Mouse (Mus musculus) spleen, postnatal 14 days (tissue): ENCODE results near the gene Zfc3h1.

Source experiments
- DNase-seq, 2 experiments: peaks; one replicate each; pipeline ENCODE4 v3.0.0; 2021 to 2022; ENCODE audit warnings: low spot score in 2 of 2

Zfc3h1 gene

GRCm38 (mm10) chr10:115384221-115385017 lies at the start of gene Zfc3h1, which contains the start of gene Thap2:
Gene Zfc3h1 (plus strand): TSS chr10:115384959.
Gene Thap2 (minus strand): TSS chr10:115384443.
- peak; percentile 94 to 96 for DNase-seq

DNA sequence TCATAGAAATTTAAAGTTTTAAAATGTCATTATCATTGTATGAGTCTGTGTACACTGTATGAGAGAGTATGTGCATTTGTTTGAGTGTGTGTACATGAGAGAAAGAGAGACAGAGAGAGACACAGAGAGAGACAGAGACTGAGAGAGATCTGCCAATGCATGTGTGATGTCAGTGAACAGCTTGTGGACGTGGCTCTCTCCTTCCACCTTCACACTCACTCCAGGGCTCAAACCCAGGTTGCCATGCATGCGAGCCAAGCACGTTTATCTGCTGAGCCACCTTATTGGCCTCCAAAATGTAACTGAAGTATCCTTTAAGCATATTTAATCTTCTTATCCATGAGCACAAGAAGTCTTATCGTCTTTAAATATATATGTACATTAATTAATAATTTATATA lies 47.9 kb upstream of the Zfc3h1 start:
- DNase-seq, result no peak

DNA sequence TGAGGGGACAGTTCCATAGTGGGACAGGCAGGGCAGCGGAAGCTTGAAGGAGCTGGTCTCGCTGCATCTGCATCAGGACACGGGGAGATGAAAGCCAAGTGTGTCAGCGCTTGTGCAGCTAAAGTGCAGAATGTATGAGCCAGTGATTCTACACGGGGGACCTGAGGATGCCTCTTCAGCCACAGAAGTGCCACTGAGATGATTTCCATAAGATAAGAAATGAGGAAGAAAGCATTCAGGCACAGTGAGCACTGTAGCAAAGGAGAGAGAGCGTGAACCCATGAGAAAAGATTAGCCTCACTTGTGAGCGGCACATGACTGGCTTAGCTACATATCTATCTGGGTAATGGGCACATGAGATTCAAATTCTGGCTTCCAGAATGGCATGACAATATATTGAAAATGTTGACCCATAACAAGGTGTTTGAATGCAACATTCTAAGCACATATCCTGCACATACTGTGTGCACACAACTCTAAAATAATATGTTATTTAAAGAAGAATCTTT lies 44.9 kb upstream of the Zfc3h1 start:
- no peak for DNase-seq

DNA sequence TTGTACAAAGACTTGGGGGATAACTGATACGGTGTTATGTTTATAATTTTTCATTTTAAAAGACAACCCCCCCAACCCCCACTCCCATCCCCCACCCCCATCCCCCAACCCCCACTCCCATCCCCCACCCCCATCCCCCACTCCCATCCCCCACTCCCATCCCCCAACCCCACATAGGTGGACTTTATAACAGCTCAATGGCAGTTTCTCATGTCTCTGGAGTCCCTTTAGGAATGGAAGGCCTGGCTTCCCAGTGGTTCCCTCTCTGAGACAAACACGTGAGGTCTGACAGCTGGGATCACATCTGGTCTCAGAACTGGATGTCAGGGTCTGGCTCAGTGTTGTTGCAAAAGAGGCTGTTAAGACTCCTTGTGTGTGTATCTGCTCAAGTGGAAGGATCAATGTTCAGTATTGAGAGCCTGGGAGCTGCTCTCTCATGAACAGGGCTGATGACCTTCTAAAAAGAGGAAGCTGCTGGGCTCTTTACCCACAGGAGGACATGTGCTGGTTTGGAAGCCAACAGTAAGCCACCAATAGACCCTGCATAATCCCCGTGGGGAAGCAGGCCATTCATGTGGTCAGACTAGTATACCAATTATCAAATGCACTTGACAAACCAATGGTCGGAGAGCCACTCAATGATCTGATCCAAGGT lies 41.9 kb upstream of the Zfc3h1 start:
- no peak for DNase-seq

GRCm38 (mm10) chr10:115346444-115346843 lies 38.3 kb upstream of the Zfc3h1 start:
- no peak for DNase-seq

DNA sequence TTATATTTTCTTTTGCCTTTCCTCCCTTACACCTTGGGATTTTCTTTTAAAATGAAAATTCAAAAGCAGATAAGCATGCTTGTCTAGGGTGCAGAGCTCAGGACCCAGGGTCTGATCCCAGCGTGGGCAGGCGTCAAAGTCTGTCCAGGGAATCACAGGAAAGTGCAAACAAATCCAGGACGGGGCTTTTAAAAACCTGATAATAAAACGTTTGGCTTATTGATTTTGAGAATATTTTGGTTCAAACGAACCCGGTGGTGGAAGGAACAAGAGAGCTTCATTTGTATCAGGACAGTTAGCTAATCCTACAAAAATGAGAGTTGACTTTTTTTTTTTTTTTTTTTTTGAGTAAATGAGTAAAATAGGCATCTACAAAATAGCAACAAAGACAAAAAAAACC lies 36.6 kb upstream of the Zfc3h1 start:
- DNase-seq, result no peak

DNA sequence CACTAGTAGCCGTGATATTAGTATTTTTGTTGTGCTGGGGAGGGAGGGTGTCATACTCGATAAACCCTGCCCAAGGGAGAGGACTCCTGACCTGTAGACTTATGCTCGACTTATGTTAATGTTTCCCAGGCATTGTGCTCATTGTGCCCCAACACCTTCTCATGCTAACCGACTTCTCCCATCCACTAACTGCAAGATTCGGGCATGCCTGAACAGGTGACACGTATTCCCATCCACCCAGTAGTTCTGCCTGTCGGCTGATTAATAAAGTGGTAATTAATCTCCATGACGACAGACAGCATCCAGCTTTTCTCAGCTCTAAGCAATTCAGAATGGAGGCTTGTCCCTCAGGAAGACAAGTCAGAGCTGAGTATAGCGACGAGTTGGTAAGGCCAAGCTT lies 35.7 kb upstream of the Zfc3h1 start:
- no peak for DNase-seq

DNA sequence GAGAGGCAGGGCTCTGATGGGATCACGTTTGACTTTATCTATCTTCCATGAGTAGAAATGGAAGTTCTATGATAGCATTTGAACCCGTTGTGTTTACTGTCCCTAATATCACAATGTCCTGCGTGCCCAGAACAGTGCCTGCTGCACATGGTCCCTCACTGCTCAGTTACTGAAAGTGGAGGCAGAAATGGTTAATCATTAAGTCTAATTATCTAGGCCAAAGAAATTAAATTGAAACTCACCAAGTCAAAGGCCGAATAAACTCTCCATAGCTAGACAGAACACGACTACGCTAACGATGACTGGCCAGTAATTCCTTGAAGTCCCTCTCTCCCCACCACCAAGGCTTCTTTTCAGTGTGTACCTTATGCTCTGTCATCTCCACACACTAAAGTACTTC lies 35.2 kb upstream of the Zfc3h1 start:
- no peak for DNase-seq

- no peak for DNase-seq
These were observed 33.9 kb upstream of the Zfc3h1 start for GRCm38 (mm10) chr10:115350810-115351397.

- no peak for DNase-seq
These were observed 30.2 kb upstream of the Zfc3h1 start for GRCm38 (mm10) chr10:115354553-115354952.

GRCm38 (mm10) chr10:115355016-115355415 lies 29.7 kb upstream of the Zfc3h1 start:
- DNase-seq, result no peak

- DNase-seq, result no peak
These were observed 28.7 kb upstream of the Zfc3h1 start for GRCm38 (mm10) chr10:115356106-115356505.

GRCm38 (mm10) chr10:115358216-115358919 lies 26.4 kb upstream of the Zfc3h1 start:
- DNase-seq, result no peak

DNA sequence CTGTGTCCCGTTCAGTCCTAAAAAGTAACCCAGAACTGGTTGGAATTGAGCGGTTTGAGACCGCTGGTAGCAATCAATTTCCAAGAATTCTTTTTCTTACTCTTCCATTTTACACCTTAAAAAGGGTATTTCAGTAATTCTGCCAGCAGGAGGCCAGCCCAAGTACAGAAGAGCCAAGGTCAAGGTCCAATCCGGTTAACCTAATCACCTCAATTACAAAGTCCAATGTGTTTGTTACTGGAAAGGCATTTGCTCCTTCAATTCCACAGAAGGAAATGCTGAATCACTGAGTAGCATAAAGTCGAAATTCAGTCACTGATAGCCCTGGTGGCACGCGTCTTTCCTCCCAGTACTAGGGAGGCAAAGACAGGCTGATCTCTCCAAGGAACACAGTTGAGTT lies 25.7 kb upstream of the Zfc3h1 start:
- DNase-seq, result no peak

DNA sequence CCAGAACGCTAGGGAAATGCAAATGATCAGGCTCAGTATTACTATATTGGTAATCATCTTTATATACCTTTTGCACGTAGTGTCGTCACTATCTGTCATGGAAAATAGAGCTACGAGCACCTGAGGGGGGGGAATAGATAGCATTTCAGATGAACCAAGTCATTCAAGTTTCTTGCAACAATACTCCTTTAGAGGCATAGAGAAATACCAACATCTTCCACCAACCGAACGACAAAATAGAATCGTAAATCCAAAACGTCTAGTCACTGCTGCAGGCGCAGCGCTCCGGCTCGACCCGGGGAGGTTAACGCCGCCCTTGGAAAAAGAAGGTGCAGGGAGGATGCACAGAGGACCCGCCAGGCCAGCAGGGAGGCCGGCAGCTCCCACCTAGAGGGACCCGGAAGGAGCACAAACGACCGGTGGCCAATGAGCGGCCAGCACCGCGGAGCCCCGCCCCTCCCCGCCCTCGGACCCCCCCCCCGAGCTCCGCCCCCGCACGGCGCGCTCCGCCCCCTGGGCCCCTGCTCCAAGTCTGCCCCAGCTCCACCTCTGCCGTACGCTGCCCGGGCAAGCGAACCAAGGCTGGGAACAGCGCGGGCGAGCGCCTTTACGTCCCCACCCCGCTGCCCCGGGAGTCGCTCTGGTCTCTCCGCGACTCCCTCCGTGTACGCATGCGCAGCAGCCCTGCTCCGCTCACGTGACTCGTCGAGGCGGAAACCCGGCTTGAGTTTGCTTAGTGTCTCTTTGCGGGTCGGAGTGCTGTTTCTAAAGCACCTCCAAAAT lies 22.7 kb upstream of the Zfc3h1 start, which contains the start of gene Tmem19:
Gene Tmem19 (minus strand): TSS at position 662 of the 783 bp plus-strand sequence.
- DNase-seq, result peak; percentile 90 to 92

DNA sequence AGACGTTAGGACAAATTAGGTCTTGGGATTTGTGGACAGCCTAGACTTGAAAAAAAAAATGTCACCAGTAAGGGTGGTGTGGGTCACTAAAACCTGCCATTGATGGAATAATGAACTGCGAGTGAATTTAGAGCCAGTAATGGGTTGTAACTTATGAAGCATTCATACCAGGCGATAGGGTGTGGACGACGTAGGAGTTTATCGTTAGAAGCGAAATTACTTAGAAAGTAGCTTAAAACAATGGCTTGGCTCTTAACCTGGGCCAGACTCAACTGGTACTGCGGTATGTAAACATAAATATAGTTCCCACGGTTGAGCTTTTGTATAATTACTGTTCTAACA lies 22.2 kb upstream of the Zfc3h1 start:
- no peak for DNase-seq

DNA sequence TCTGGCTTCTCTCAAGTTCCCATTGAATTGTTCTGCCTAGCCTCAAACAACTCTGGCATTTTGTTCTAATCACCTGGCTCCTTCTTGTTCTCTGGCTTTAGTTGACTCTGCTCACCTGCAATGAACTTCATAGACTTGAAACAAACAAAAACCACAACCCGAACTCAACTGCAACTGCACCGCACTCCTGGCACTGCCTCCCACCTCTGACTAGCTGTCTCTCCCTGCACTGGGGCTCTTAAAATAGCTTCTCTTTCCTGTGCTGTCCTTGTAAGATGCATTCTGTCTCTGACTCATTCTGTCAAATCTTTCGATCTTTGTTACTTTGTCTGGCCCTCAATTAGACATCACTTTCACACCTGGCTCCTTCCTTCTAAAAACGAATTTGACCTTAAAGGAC lies 21.6 kb upstream of the Zfc3h1 start:
- DNase-seq, result no peak

DNA sequence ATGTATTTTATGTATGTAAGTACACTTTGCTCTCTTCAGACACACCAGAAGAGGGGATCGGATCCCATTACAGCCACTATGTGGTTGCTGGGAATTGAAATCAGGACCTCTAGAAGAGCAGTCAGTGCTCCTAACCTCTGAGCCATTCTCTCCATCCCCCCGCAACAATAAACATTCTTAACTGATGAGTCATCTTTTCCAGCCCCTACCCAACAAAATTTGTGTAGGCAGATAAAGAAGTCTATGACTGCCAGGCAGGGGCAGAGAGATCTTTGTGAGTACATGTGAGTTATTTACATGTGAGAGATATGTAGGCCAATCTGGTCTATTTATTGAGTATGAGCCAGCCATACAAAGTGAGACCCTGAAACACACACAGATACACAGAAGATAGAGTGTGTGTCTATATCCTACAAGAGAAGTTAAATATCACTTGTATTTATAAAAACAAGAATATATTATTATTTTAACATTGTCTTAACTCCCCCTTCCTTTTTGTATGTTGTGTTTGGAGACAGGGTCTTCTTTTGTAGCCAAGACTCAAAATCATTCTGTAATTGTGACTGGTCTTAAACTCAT lies 3.2 kb upstream of the Zfc3h1 start:
- DNase-seq, result no peak

DNA sequence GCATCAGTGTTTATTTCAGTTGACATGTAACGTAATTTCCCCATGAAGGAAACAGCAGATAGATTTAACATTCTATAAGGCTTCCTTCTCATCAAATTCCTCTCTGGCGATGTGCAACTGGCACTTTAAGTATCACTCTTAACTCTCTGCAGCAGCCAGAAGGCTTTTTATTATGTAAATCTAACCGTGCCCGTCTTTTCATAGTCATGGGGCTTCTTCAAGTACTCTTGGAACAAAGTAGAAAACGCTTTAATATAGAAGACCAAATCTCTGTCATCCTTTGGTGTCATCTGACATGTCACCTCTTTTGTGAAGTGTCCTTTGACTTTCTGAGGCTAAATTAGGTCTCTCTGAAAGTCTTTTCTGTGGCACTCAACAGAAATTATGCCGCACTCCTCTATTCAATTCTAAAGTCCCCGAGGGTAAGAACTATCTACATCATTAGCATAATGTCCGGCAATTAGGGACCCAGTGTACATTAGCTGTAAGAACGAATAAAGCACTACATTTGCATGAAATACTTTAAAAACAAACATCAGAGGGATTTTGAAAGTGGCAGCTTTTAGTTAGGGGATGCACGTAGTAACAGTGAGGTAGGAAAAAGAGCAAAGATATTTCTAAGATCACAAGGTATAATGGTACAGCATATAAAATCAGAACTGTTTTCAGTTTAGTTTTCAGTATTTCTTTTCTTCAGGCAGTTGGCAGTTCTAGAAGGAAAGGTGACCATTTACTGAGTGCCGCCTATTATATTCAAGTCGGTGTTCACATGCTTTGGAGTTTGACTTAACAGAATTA lies 1.7 kb upstream of the Zfc3h1 start:
- no peak for DNase-seq

DNA sequence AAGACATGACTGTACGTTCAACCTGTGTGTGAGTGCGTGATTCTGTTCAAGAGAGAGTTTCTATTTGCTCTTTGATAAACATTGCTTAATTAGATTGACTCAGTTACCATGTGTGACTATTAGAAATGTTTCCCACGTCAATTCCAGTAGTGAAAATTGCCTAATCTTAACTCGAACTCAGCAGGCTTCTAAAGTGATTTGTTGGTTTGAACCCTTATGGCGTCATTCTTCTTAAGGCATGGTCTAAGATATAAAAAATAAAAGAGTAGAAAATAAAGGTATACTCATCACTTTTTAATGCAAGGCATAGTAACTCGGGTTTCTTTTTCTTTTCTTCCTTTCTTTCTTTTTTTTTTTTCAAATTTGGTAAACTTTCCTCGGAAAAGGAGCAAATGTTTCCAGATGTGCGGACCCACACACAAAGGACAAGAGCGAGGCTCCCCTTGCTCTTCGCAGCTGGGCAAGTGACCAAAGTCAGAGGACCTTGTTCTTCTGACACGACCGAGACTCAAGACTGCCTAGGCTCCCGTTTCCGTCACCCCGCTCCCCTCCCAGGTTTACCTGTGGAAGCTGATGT lies 1.0 kb upstream of the Zfc3h1 start:
- no peak for DNase-seq
